15 mouse cellular contexts compared by ENCODE assay signal in the genomic region with DNA sequence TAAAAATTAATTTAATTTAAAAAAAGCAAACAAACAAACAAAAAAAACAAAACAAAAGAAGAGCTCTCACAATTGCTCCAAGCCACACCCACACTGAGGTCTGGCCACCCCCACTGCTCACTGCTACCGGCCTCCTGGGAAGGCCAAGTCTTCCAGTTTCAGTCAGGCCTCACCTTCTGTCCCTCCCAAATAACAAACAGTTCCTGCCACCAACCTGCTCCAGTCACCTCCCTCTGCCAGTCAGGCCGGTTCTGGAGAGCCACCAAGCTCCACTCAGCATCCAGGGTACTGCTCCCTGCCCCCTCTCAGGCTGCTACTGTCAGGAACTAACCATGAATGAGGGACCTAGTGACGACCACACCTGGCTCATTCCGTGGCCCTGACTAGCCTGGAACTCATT. TPM values are rescaled to one million over a fixed set of nuclear protein-coding genes. Genes with fewer than 3 reads are reported as not detected.
DNase-seq lines count a peak whose midpoint lies in the region; ATAC-seq and TF ChIP-seq lines count a peak whose summit lies in the region.
"Had no signal": no experiment of that assay in that cellular context is flagged by ENCODE, and none has a peak within 500 bp of the region (broad histone marks: within the 10 kb centered on the region; RNA-seq: fewer than 3 reads in every experiment).

No protein-coding gene starts in this region.

- no peak overlapping the region for H3K9ac ChIP-seq in forebrain, embryonic 13.5 days
- H3K9ac ChIP-seq in forebrain, embryonic 12.5 days = no peak overlapping the region
- H3K9ac ChIP-seq: neural tube, embryonic 15.5 days had no signal

- H3K27me3 ChIP-seq in kidney, adult 2 months (replicated peaks; ENCODE audit: control insufficient read depth, insufficient read depth, low read length) = no peaks in the 10 kb centered on the region
- no peaks in the 10 kb centered on the region for H3K27me3 ChIP-seq in small intestine, adult 2 months (ENCODE audit: control insufficient read depth, insufficient read depth, low read length)
- H3K27me3 ChIP-seq in forebrain, embryonic 13.5 days = no peaks in the 10 kb centered on the region
- H3K27me3 ChIP-seq in forebrain, embryonic 12.5 days = no peaks in the 10 kb centered on the region
- H3K27me3 ChIP-seq: neural tube, embryonic 15.5 days had no signal

- peak; percentile 39 for DNase-seq in kidney, adult 2 months
- DNase-seq in kidney, adult 9 months = no peak
- DNase-seq in R1 (ENCODE audit: low read depth, low spot score) = peak; percentile 31
- peak; percentile 86 to 92 for DNase-seq in lung, adult 18-20 months
- DNase-seq in heart, adult 9 months (ENCODE audit: low spot score in 2 of 2) = no peak
- DNase-seq: adrenal gland, adult 8-10 months; B cell, adult 2 months; cerebellum, postnatal 36 days; heart, adult 18-20 months; heart, postnatal 4 days had no signal

- no peaks in the 10 kb centered on the region for H3K36me3 ChIP-seq in kidney, adult 2 months (ENCODE audit: control insufficient read depth, insufficient read depth, low read length)
- no peaks in the 10 kb centered on the region for H3K36me3 ChIP-seq in small intestine, adult 2 months (ENCODE audit: control insufficient read depth, insufficient read depth, low read length)
- H3K36me3 ChIP-seq in forebrain, embryonic 13.5 days (ENCODE audit: poor library complexity, severe bottlenecking) = no peaks in the 10 kb centered on the region
- no peaks in the 10 kb centered on the region for H3K36me3 ChIP-seq in forebrain, embryonic 12.5 days (replicated peaks)
- H3K36me3 ChIP-seq: neural tube, embryonic 15.5 days had no signal

- ATAC-seq in forebrain, embryonic 13.5 days = no peak
- no peak for ATAC-seq in forebrain, embryonic 12.5 days (ENCODE audit: low FRiP score)

- 20% methylated on average over 4 of the region's 4 CpGs for WGBS in kidney, adult 2 months
- WGBS in small intestine, adult 2 months = 23% methylated on average over 4 of the region's 4 CpGs
- 30% methylated on average over 4 of the region's 4 CpGs for WGBS in forebrain, embryonic 13.5 days
- WGBS in forebrain, embryonic 12.5 days = 25% methylated on average over 4 of the region's 4 CpGs

- no peak overlapping the region for H3K4me3 ChIP-seq in kidney, adult 2 months (ENCODE audit: insufficient read depth, low read depth, low read length)
- H3K4me3 ChIP-seq in small intestine, adult 2 months (ENCODE audit: low read depth, low read length) = no peak overlapping the region
- H3K4me3 ChIP-seq in forebrain, embryonic 13.5 days = no peak overlapping the region
- H3K4me3 ChIP-seq in forebrain, embryonic 12.5 days (replicated peaks) = no peak overlapping the region
- H3K4me3 ChIP-seq: neural tube, embryonic 15.5 days had no signal

- no peak overlapping the region for H3K4me2 ChIP-seq in forebrain, embryonic 13.5 days
- no peak overlapping the region for H3K4me2 ChIP-seq in forebrain, embryonic 12.5 days
- H3K4me2 ChIP-seq: neural tube, embryonic 15.5 days had no signal

- no peak for TF ChIP-seq POLR2A in kidney, adult 2 months (IDR thresholded peaks at IDR 0.05; ENCODE audit: low read depth, low read length)
- TF ChIP-seq POLR2A in small intestine, adult 2 months (IDR thresholded peaks at IDR 0.05; ENCODE audit: low read depth, low read length) = no peak

- no peak for TF ChIP-seq CTCF in kidney, adult 2 months (conservative IDR thresholded peaks at IDR 0.05; ENCODE audit: insufficient read depth, insufficient read length, low read depth, low read length)
- no peak for TF ChIP-seq CTCF in small intestine, adult 2 months (IDR thresholded peaks at IDR 0.05; ENCODE audit: extremely low read depth, insufficient read length, insufficient replicate concordance, low read depth, low read length)

- no peak overlapping the region for H3K27ac ChIP-seq in kidney, adult 2 months (ENCODE audit: insufficient read depth, low read depth, low read length)
- peak overlapping the region; percentile 61; the same call in 1 of the 2 replicates for H3K27ac ChIP-seq in small intestine, adult 2 months (ENCODE audit: insufficient read depth, low read depth, low read length)
- no peak overlapping the region for H3K27ac ChIP-seq in forebrain, embryonic 13.5 days
- no peak overlapping the region for H3K27ac ChIP-seq in forebrain, embryonic 12.5 days
- H3K27ac ChIP-seq: neural tube, embryonic 15.5 days had no signal

- peaks cover 2% of the 10 kb centered on the region; the same call in 1 of the 2 replicates for H3K4me1 ChIP-seq in kidney, adult 2 months (ENCODE audit: control insufficient read depth, insufficient read depth, low read length)
- H3K4me1 ChIP-seq in small intestine, adult 2 months (ENCODE audit: control insufficient read depth, insufficient read depth, insufficient read length, low read length) = peaks cover 2% of the 10 kb centered on the region; the same call in 1 of the 2 replicates
- H3K4me1 ChIP-seq in forebrain, embryonic 13.5 days = no peaks in the 10 kb centered on the region
- no peaks in the 10 kb centered on the region for H3K4me1 ChIP-seq in forebrain, embryonic 12.5 days
- H3K4me1 ChIP-seq: neural tube, embryonic 15.5 days had no signal

- no peaks in the 10 kb centered on the region for H3K9me3 ChIP-seq in forebrain, embryonic 13.5 days (replicated peaks)
- H3K9me3 ChIP-seq in forebrain, embryonic 12.5 days = no peaks in the 10 kb centered on the region
- H3K9me3 ChIP-seq: neural tube, embryonic 15.5 days had no signal

RNA-seq across cellular contexts. Expression of a gene that starts 7.2 kb away (rescaled TPM):
- 21.0 and 23.8 TPM in 2 replicates for polyA plus RNA-seq in kidney, adult 2 months (2012; rRNA removed)
- polyA plus RNA-seq in small intestine, adult 2 months (2012; rRNA removed) = 9.9 and 12.3 TPM in 2 replicates
- 30.5 and 33.6 TPM in 2 replicates for polyA plus RNA-seq in forebrain, embryonic 13.5 days (2015; fragmentation: Nextera tagmentation; extraction: Ambion mirVana)
- polyA plus RNA-seq in forebrain, embryonic 12.5 days (2016; fragmentation: Nextera tagmentation; extraction: Ambion mirVana) = 26.5 and 26.7 TPM in 2 replicates

RNA-seq across cellular contexts. Expression of a gene that starts 7.8 kb away (rescaled TPM):
- 10.6 and 12.7 TPM in 2 replicates for polyA plus RNA-seq in kidney, adult 2 months (2012; rRNA removed)
- polyA plus RNA-seq in small intestine, adult 2 months (2012; rRNA removed) = 0.76 and 2.3 TPM in 2 replicates
- polyA plus RNA-seq in forebrain, embryonic 13.5 days (2015; fragmentation: Nextera tagmentation; extraction: Ambion mirVana) = 4.0 and 5.7 TPM in 2 replicates
- 3.6 and 4.1 TPM in 2 replicates for polyA plus RNA-seq in forebrain, embryonic 12.5 days (2016; fragmentation: Nextera tagmentation; extraction: Ambion mirVana)

RNA-seq across cellular contexts. Expression of a gene that starts 48.8 kb away (rescaled TPM):
- polyA plus RNA-seq in kidney, adult 2 months (2012; rRNA removed) = 31.0 and 33.0 TPM in 2 replicates
- polyA plus RNA-seq in small intestine, adult 2 months (2012; rRNA removed) = 58.0 and 59.2 TPM in 2 replicates
- polyA plus RNA-seq in forebrain, embryonic 13.5 days (2015; fragmentation: Nextera tagmentation; extraction: Ambion mirVana) = 33.8 and 36.8 TPM in 2 replicates
- 54.6 and 59.7 TPM in 2 replicates for polyA plus RNA-seq in forebrain, embryonic 12.5 days (2016; fragmentation: Nextera tagmentation; extraction: Ambion mirVana)

RNA-seq across cellular contexts. Expression of a gene that starts 55.1 kb away (rescaled TPM):
- polyA plus RNA-seq in kidney, adult 2 months (2012; rRNA removed) = 0.02 TPM in 1 of 2 replicates, not detected in the other
- polyA plus RNA-seq in small intestine, adult 2 months (2012; rRNA removed) = 0.01 TPM in 1 of 2 replicates, not detected in the other
- polyA plus RNA-seq in forebrain, embryonic 13.5 days (2015; fragmentation: Nextera tagmentation; extraction: Ambion mirVana) = 0.05 TPM in 2 replicates
- 0.09 and 0.49 TPM in 2 replicates for polyA plus RNA-seq in forebrain, embryonic 12.5 days (2016; fragmentation: Nextera tagmentation; extraction: Ambion mirVana)
- polyA plus RNA-seq: midbrain, postnatal 0 days; neural tube, embryonic 15.5 days had no signal

Comparison
In these comparisons a context has a peak if more than half of its experiments do, and no peak if none do; other contexts are left out.
1. DNase-seq: peak in kidney, adult 2 months (single experiment), R1 (single experiment) and lung, adult 18-20 months (2 of 2); none in kidney, adult 9 months (single experiment) and heart, adult 9 months (0 of 2).